Comparison of ENCODE assay signal across 40 mouse cellular contexts in the genomic region with DNA sequence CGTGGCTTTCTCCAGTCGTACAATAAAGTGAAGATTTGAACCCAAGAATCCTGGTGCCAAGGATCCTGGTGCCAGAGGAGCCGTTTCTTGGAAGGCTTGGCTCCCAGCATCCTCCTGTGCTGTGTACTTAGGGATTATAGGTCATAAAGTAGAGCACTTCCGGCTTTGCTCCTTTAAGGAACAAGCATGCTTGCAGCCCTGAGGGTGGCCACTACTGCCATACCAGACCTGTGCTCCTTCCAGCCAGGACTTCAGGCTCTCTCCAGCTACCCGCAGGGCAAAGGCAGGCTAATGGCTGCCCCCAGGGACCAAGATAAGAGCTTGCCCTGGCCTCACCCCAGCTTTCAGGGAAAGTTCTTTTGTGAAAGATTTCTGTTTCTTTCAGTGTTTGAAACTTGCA. TPM values are rescaled to one million over a fixed set of nuclear protein-coding genes. Genes with fewer than 3 reads are reported as not detected.
DNase-seq lines count a peak whose midpoint lies in the region; ATAC-seq lines count a peak whose summit lies in the region.
"Had no signal": no experiment of that assay in that cellular context is flagged by ENCODE, and none has a peak within 500 bp of the region (broad histone marks: within the 10 kb centered on the region; RNA-seq: fewer than 3 reads in every experiment).

No protein-coding gene starts in this region.

- no peaks in the 10 kb centered on the region for H3K27me3 ChIP-seq in intestine, embryonic 16.5 days (replicated peaks; ENCODE audit: control insufficient read depth, insufficient read depth, low read length)
- no peaks in the 10 kb centered on the region for H3K27me3 ChIP-seq in stomach, embryonic 15.5 days (replicated peaks)
- H3K27me3 ChIP-seq: heart, embryonic 15.5 days; limb, embryonic 15.5 days; liver, embryonic 13.5 days; neural tube, embryonic 12.5 days; Patski had no signal

- H3K27ac ChIP-seq in intestine, embryonic 16.5 days (ENCODE audit: low read length): no peak overlapping the region
- H3K27ac ChIP-seq in stomach, embryonic 15.5 days: 0 out of 2 replicates have a peak overlapping the region, but pooled peaks have one; percentile 36
- H3K27ac ChIP-seq: heart, embryonic 15.5 days; left cerebral cortex, adult 2 months; limb, embryonic 15.5 days; liver, embryonic 13.5 days; neural tube, embryonic 12.5 days had no signal

- WGBS in intestine, embryonic 16.5 days: 42% methylated on average over 5 of the region's 5 CpGs
- WGBS in stomach, embryonic 15.5 days: 48% methylated on average over 5 of the region's 5 CpGs

- H3K4me3 ChIP-seq in intestine, embryonic 16.5 days (ENCODE audit: low read length): no peak overlapping the region
- H3K4me3 ChIP-seq in stomach, embryonic 15.5 days (replicated peaks): no peak overlapping the region
- H3K4me3 ChIP-seq: erythroblast, embryonic 14.5 days; heart, embryonic 10.5 days; heart, embryonic 15.5 days; left cerebral cortex, adult 2 months; limb, embryonic 15.5 days; liver, embryonic 13.5 days; megakaryocyte, embryonic 14.5 days; myocyte; neural tube, embryonic 12.5 days had no signal

- H3K4me1 ChIP-seq in intestine, embryonic 16.5 days (ENCODE audit: control insufficient read depth, insufficient read depth, low read length): peaks cover 13% of the 10 kb centered on the region
- H3K4me1 ChIP-seq in stomach, embryonic 15.5 days: peaks cover 4% of the 10 kb centered on the region; the same call in 1 of the 2 replicates
- H3K4me1 ChIP-seq: liver, embryonic 13.5 days; megakaryocyte, embryonic 14.5 days; neural tube, embryonic 12.5 days had no signal

- H3K36me3 ChIP-seq in intestine, embryonic 16.5 days (ENCODE audit: control insufficient read depth, insufficient read depth, low read length): no peaks in the 10 kb centered on the region
- H3K36me3 ChIP-seq in stomach, embryonic 15.5 days: no peaks in the 10 kb centered on the region
- H3K36me3 ChIP-seq: heart, embryonic 10.5 days; heart, embryonic 15.5 days; limb, embryonic 15.5 days; liver, embryonic 13.5 days; neural tube, embryonic 12.5 days had no signal

- H3K9me3 ChIP-seq in intestine, embryonic 16.5 days (ENCODE audit: control insufficient read depth, low read length): no peaks in the 10 kb centered on the region
- no peaks in the 10 kb centered on the region for H3K9me3 ChIP-seq in stomach, embryonic 15.5 days
- H3K9me3 ChIP-seq: heart, embryonic 10.5 days; heart, embryonic 15.5 days; limb, embryonic 15.5 days; liver, embryonic 13.5 days; megakaryocyte, embryonic 14.5 days; neural tube, embryonic 12.5 days had no signal

- H3K4me2 ChIP-seq in intestine, embryonic 16.5 days (ENCODE audit: low read depth, low read length): no peak overlapping the region
- no peak overlapping the region for H3K4me2 ChIP-seq in stomach, embryonic 15.5 days
- H3K4me2 ChIP-seq: heart, embryonic 15.5 days; limb, embryonic 15.5 days; liver, embryonic 13.5 days; neural tube, embryonic 12.5 days had no signal

- peak; percentile 58 for DNase-seq in adrenal gland, postnatal 14 days
- DNase-seq in adrenal gland, adult (ENCODE audit: inconsistent age in 2 of 2, low spot score in 1 of 2): no peak
- peak; percentile 19 for DNase-seq in 3T3-L1 (ENCODE audit: low read depth, low spot score)
- no peak for DNase-seq in layer of hippocampus, adult 18-20 months (ENCODE audit: low spot score in 2 of 2)
- no peak for DNase-seq in left cerebral cortex, postnatal 25 days (ENCODE audit: low spot score in 2 of 2)
- DNase-seq: cerebellum, adult 8-10 months; cerebellum, postnatal 25 days; forebrain, postnatal 0 days; gastrocnemius, postnatal 10 days; kidney, adult 9 months; kidney, postnatal 10 days; liver, embryonic 13.5 days; lung, postnatal 4 days; right cerebral cortex, adult 18-20 months; thymus, adult 18-20 months; thymus, postnatal 25 days had no signal

- ATAC-seq in intestine, embryonic 16.5 days: peak; percentile 68
- ATAC-seq in stomach, embryonic 15.5 days (ENCODE audit: insufficient read depth, low FRiP score, low read depth): no peak
- ATAC-seq: forebrain, postnatal 0 days; hindbrain, embryonic 16.5 days; lung, postnatal 0 days; midbrain, embryonic 16.5 days; Patski had no signal

- intact Hi-C loops in left cerebral cortex, postnatal 25 days (cut with DNase I): no loop called here

- H3K9ac ChIP-seq in intestine, embryonic 16.5 days (ENCODE audit: low read depth, low read length): no peak overlapping the region
- H3K9ac ChIP-seq in stomach, embryonic 15.5 days: no peak overlapping the region
- H3K9ac ChIP-seq: forebrain, postnatal 0 days; heart, embryonic 15.5 days; limb, embryonic 15.5 days; liver, embryonic 13.5 days; neural tube, embryonic 12.5 days had no signal

RNA-seq across cellular contexts. Expression of a gene that starts 14.8 kb away (rescaled TPM):
- not detected in 2 replicates for total RNA-seq in adrenal gland, postnatal 14 days (2021)
- polyA plus RNA-seq in intestine, embryonic 16.5 days (2015; fragmentation: Nextera tagmentation; extraction: Ambion mirVana): 0.40 and 1.2 TPM in 2 replicates
- polyA plus RNA-seq in stomach, embryonic 15.5 days (2015; fragmentation: Nextera tagmentation; extraction: Ambion mirVana): not detected in 2 replicates
- total RNA-seq in layer of hippocampus, adult 18-20 months (2021): not detected
- total RNA-seq in left cerebral cortex, postnatal 25 days (2021): not detected
- total RNA-seq: adrenal gland, adult 18-20 months; forebrain, postnatal 0 days; granulocyte monocyte progenitor cell, adult 5-6 weeks; heart, postnatal 25 days; layer of hippocampus, postnatal 14 days; left cerebral cortex, adult 2 months; left cerebral cortex, postnatal 36 days; MEL had no signal
- polyA plus RNA-seq: erythroblast, embryonic 14.5 days; forebrain, postnatal 0 days; heart, embryonic 10.5 days; heart, embryonic 15.5 days; hindbrain, embryonic 11.5 days; hindbrain, embryonic 16.5 days; intestine, embryonic 14.5 days; limb, embryonic 15.5 days; liver, embryonic 13.5 days; lung, postnatal 0 days; midbrain, embryonic 16.5 days; myocyte; neural tube, embryonic 12.5 days; Patski; spleen, adult 2 months had no signal

RNA-seq across cellular contexts. Expression of a gene that starts 31.7 kb away (rescaled TPM):
- total RNA-seq in adrenal gland, postnatal 14 days (2021): 0.22 and 1.2 TPM in 2 replicates
- 23.0 and 24.8 TPM in 2 replicates for polyA plus RNA-seq in intestine, embryonic 16.5 days (2015; fragmentation: Nextera tagmentation; extraction: Ambion mirVana)
- 11.4 and 12.6 TPM in 2 replicates for polyA plus RNA-seq in stomach, embryonic 15.5 days (2015; fragmentation: Nextera tagmentation; extraction: Ambion mirVana)
- total RNA-seq in layer of hippocampus, adult 18-20 months (2021): under 1 TPM; 0.15 to 0.22 TPM
- under 1 TPM; 0.21 to 0.30 TPM for total RNA-seq in left cerebral cortex, postnatal 25 days (2021)
- total RNA-seq: MEL had no signal
- polyA plus RNA-seq: erythroblast, embryonic 14.5 days; forebrain, embryonic 11.5 days; myocyte had no signal

RNA-seq across cellular contexts. Expression of a gene that starts 48.6 kb away (rescaled TPM):
- 0.23 TPM in 1 of 2 replicates, not detected in the other for total RNA-seq in adrenal gland, postnatal 14 days (2021)
- polyA plus RNA-seq in intestine, embryonic 16.5 days (2015; fragmentation: Nextera tagmentation; extraction: Ambion mirVana): 0.20 and 0.22 TPM in 2 replicates
- 0.28 and 0.30 TPM in 2 replicates for polyA plus RNA-seq in stomach, embryonic 15.5 days (2015; fragmentation: Nextera tagmentation; extraction: Ambion mirVana)
- total RNA-seq in layer of hippocampus, adult 18-20 months (2021): 10 to 100 TPM; 24.3 to 25.2 TPM
- 10 to 100 TPM; 22.8 to 23.7 TPM for total RNA-seq in left cerebral cortex, postnatal 25 days (2021)
- total RNA-seq: gastrocnemius, postnatal 10 days; granulocyte monocyte progenitor cell, adult 5-6 weeks; heart, postnatal 25 days; MEL had no signal
- polyA plus RNA-seq: erythroblast, embryonic 14.5 days; liver, embryonic 13.5 days; lung, postnatal 0 days; Patski; spleen, adult 2 months had no signal

Comparison
In these comparisons a context has a peak if more than half of its experiments do, and no peak if none do; other contexts are left out.
1. DNase-seq: peak in adrenal gland, postnatal 14 days (single experiment) and 3T3-L1 (single experiment); none in adrenal gland, adult (0 of 2), layer of hippocampus, adult 18-20 months (0 of 2) and left cerebral cortex, postnatal 25 days (0 of 2).
2. RNA of a gene that starts 48.6 kb away (total RNA-seq): 24.3 to 25.2 TPM in layer of hippocampus, adult 18-20 months and 22.8 to 23.7 TPM in left cerebral cortex, postnatal 25 days; 0.23 TPM in adrenal gland, postnatal 14 days; every median in the first group is over 10 times any median in the second.